Mouse (Mus musculus) kidney, embryonic 16.5 days (tissue): ENCODE results near the gene Katnal1. TPM values are rescaled to one million over a fixed set of nuclear protein-coding genes. Genes with fewer than 3 reads are reported as not detected.

ENCODE experiments used
- ATAC-seq: fragments of 200-750 bp; cut with Nextera tagmentation; 2 replicates; pipeline ENCODE4 v1.8.0; 2017; ENCODE audit warnings: moderate TSS enrichment; ENCODE audit not compliant: low FRiP score, low TSS enrichment
- H3K27ac ChIP-seq: fragments of 300-500 bp; sonication (generic); 2 replicates; pipeline ENCODE4 v1.5.1; 2014; ENCODE audit warnings: low read length
- H3K27me3 ChIP-seq: fragments of 300-500 bp; sonication (generic); 2 replicates; pipeline ENCODE4 v1.6.1; 2014; ENCODE audit warnings: low read length, control low read depth, mixed read lengths; ENCODE audit not compliant: insufficient read depth
- H3K36me3 ChIP-seq: fragments of 300-500 bp; sonication (generic); 2 replicates; pipeline ENCODE4 v1.6.1; 2014; ENCODE audit warnings: low read length, control low read depth, mixed read lengths; ENCODE audit not compliant: insufficient read depth
- H3K4me1 ChIP-seq: fragments of 300-500 bp; sonication (generic); 2 replicates; pipeline ENCODE4 v1.6.1; 2014; ENCODE audit warnings: low read length, control low read depth, mixed read lengths; ENCODE audit not compliant: insufficient read depth
- H3K4me2 ChIP-seq: fragments of 300-500 bp; sonication (generic); replicated peaks from 2 replicates; pipeline ENCODE4 v1.6.1; 2014; ENCODE audit warnings: low read depth, low read length
- H3K4me3 ChIP-seq: fragments of 300-500 bp; sonication (generic); 2 replicates; pipeline ENCODE4 v1.5.1; 2014; ENCODE audit warnings: mild to moderate bottlenecking, low read length
- H3K9ac ChIP-seq: fragments of 300-500 bp; sonication (generic); replicated peaks from 2 replicates; pipeline ENCODE4 v1.6.1; 2014; ENCODE audit warnings: low read length
- H3K9me3 ChIP-seq: fragments of 300-500 bp; sonication (generic); 2 replicates; pipeline ENCODE4 v1.6.1; 2016; ENCODE audit warnings: low read length, control low read depth
- WGBS: fragments of 180-500 bp; shearing (Covaris S2); extraction: QIAGEN DNeasy Blood & Tissue Kit; methylation state at CpG from one replicate; pipeline ENCODE4 v1.1.7; 2014; 5-methylcytosine and 5-hydroxymethylcytosine counted together
- polyA plus RNA-seq: library from polyadenylated mRNA; unstranded; fragments of >200 nt; fragmentation: Nextera tagmentation; extraction: Ambion mirVana; gene quantifications from 2 replicates; pipeline ENCODE4 v1.2.1, GENCODE M21; 2015

The Katnal1 gene
- polyA plus RNA-seq, 1 experiment from 2014 or later = 10.0 TPM

DNA sequence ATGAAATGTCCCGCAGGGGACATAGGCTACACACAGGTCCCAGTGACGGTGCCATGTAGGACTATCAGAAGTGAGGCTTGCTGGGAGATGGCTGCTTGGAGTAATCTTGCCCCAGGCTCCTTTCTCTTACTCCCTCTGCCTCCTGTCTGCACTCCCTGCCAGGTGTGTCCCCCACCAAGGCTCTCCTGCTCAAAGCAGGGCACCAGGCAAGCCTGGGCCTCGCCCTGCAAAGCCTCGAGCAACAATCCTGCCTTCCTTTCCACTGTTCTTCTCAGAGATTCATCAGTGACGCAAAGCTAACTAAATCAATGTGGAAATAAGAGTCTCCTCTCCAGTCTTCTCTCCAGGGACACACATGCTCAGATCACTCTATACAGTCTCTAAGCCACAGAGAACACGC is 12.3 kb downstream of the Katnal1 start:
- ATAC-seq = no peak
- H3K27me3 ChIP-seq = no peaks in the 10 kb centered on the region
- no peak overlapping the region for H3K4me2 ChIP-seq
- WGBS = 91% methylated on average over 6 of the region's 6 CpGs
- H3K4me1 ChIP-seq = peaks cover 12% of the 10 kb centered on the region; the same call in 1 of the 2 replicates
- H3K27ac ChIP-seq = no peak overlapping the region
- no peak overlapping the region for H3K4me3 ChIP-seq
- H3K9me3 ChIP-seq = no peaks in the 10 kb centered on the region
- H3K36me3 ChIP-seq = peaks cover 29% of the 10 kb centered on the region; the same call in 1 of the 2 replicates
- H3K9ac ChIP-seq = no peak overlapping the region

DNA sequence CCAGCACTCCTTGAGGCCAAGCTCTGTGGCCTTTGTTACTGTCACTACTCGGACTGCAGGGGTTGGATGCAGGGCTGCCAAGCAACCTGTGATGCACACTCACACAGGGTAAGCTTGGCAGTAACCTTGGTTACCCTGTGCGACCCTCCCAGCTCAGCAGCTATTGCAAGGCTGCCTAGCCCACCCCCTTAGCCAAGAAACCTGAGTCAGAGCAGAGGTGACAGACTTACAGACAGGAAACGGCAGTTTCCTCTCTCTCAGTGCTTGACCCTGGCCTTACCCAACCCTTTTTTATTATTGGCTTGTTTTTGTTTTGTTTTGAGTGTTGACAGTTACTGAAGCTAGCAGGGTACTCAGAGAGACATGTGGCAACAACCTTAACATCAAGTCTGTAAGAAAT is 16.9 kb downstream of the Katnal1 start:
- peaks cover 18% of the 10 kb centered on the region for H3K4me1 ChIP-seq
- peaks cover 22% of the 10 kb centered on the region; the same call in 1 of the 2 replicates for H3K36me3 ChIP-seq
- 19% methylated on average over 3 of the region's 3 CpGs for WGBS
- H3K9ac ChIP-seq = no peak overlapping the region
- H3K27ac ChIP-seq = no peak overlapping the region
- 0 out of 2 replicates have a peak, but pooled peaks cover 4% of the 10 kb centered on the region for H3K9me3 ChIP-seq
- H3K4me2 ChIP-seq = no peak overlapping the region
- no peak overlapping the region for H3K4me3 ChIP-seq
- ATAC-seq = no peak
- H3K27me3 ChIP-seq = no peaks in the 10 kb centered on the region

DNA sequence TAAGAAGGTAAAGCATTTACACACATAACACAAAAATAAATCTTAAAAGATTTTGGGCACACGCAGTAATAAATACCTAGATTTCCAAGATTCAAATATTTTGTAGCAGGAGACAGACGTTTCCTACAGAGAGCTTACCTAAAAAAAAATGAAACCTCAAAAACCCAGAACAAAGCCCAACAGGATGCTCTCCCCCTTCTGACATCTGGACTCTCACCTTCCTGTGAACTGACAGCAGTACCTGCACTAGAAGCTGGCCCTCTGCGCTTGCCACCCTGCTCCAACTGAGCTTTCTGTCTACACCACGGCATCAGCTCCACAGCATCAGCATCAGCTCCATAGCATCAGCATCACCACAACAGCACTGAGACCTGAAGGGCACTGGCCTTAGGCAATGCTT is 19.1 kb downstream of the Katnal1 start:
- no peak overlapping the region for H3K27ac ChIP-seq
- no peak overlapping the region for H3K4me2 ChIP-seq
- no peak for ATAC-seq
- H3K9me3 ChIP-seq = 0 out of 2 replicates have a peak, but pooled peaks cover 4% of the 10 kb centered on the region
- H3K4me3 ChIP-seq = no peak overlapping the region
- H3K27me3 ChIP-seq = no peaks in the 10 kb centered on the region
- peaks cover 18% of the 10 kb centered on the region for H3K4me1 ChIP-seq
- H3K9ac ChIP-seq = no peak overlapping the region
- WGBS = 79% methylated on average over 4 of the region's 4 CpGs
- peaks cover 15% of the 10 kb centered on the region; the same call in 1 of the 2 replicates for H3K36me3 ChIP-seq

GRCm38 (mm10) chr5:148909402-148909801 is 19.7 kb downstream of the Katnal1 start:
- H3K9me3 ChIP-seq = 0 out of 2 replicates have a peak, but pooled peaks cover 4% of the 10 kb centered on the region
- no peaks in the 10 kb centered on the region for H3K27me3 ChIP-seq
- no peak overlapping the region for H3K4me3 ChIP-seq
- ATAC-seq = peak; percentile 69
- H3K4me1 ChIP-seq = peaks cover 18% of the 10 kb centered on the region
- no peak overlapping the region for H3K9ac ChIP-seq
- WGBS = 12% methylated on average over 6 of the region's 6 CpGs
- no peak overlapping the region for H3K4me2 ChIP-seq
- H3K36me3 ChIP-seq = peaks cover 15% of the 10 kb centered on the region; the same call in 1 of the 2 replicates
- H3K27ac ChIP-seq = no peak overlapping the region

DNA sequence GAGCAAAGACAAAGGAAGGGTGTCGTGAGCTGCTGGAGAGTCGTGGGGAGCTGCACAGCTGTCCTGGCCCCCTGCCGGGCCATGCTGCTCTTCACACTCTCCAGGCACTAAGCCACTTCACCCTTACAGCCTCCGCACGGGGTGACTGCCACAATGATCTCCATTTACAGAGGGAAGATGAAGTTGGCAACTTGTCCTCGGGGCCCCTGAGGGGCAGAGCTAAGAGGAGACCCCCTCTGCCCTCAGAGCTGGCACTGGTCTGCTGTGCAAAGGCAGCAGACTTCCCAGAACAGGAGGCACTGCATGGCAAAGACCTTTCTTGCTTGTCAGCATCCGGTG is 20.1 kb downstream of the Katnal1 start:
- no peak overlapping the region for H3K27ac ChIP-seq
- ATAC-seq = peak; percentile 26
- no peak overlapping the region for H3K9ac ChIP-seq

GRCm38 (mm10) chr5:148908191-148909056 is 20.7 kb downstream of the Katnal1 start:
- Histone ChIP-seq H3K36me3 (peaks cover 12% of the 10 kb centered on the region; the same call in 1 of the 2 replicates), H3K4me3 (no peak overlapping the region), H3K4me1 (peaks cover 18% of the 10 kb centered on the region), H3K4me2 (no peak overlapping the region), H3K27me3 (no peaks in the 10 kb centered on the region), H3K9me3 (0 out of 2 replicates have a peak, but pooled peaks cover 4% of the 10 kb centered on the region), H3K27ac (no peak overlapping the region), H3K9ac (no peak overlapping the region)
- 60% methylated on average over 17 of the region's 17 CpGs for WGBS
- peak; percentile 25; the same call in 1 of the 2 replicates for ATAC-seq

More for the DNA sequence above, 20.1 kb downstream of the Katnal1 start:
- no peaks in the 10 kb centered on the region for H3K27me3 ChIP-seq
- H3K9me3 ChIP-seq = 0 out of 2 replicates have a peak, but pooled peaks cover 4% of the 10 kb centered on the region
- H3K36me3 ChIP-seq = peaks cover 15% of the 10 kb centered on the region; the same call in 1 of the 2 replicates
- 25% methylated on average over 7 of the region's 7 CpGs for WGBS
- H3K4me1 ChIP-seq = peaks cover 18% of the 10 kb centered on the region
- no peak overlapping the region for H3K4me3 ChIP-seq
- no peak overlapping the region for H3K4me2 ChIP-seq

DNA sequence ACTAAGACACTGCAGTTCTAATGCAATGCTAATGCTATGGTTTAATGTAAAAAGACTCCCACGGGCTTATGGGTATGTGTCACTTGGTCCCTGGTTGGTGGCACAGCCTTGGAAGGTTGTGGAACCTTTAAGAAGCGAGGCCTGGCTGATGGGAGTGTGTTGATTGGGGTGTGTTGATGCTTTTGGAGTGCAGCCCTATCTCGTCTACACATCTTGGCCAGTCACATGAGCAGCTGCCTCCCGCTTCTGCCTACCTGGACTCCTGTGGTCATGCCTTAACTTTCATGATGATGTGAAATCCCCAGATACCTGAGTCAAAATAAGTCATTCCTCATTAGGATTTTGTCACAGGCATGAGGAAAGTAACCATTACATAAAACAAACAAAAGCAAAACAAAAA is 22.8 kb downstream of the Katnal1 start:
- H3K9me3 ChIP-seq = 0 out of 2 replicates have a peak, but pooled peaks cover 4% of the 10 kb centered on the region
- H3K27me3 ChIP-seq = no peaks in the 10 kb centered on the region
- WGBS = 83% methylated on average over 4 of the region's 4 CpGs
- H3K36me3 ChIP-seq = 0 out of 2 replicates have a peak, but pooled peaks cover 3% of the 10 kb centered on the region
- no peak overlapping the region for H3K4me2 ChIP-seq
- H3K4me3 ChIP-seq = no peak overlapping the region
- no peak for ATAC-seq
- H3K4me1 ChIP-seq = peaks cover 18% of the 10 kb centered on the region
- H3K9ac ChIP-seq = no peak overlapping the region
- no peak overlapping the region for H3K27ac ChIP-seq

- H3K4me2 ChIP-seq = no peak overlapping the region
- H3K9me3 ChIP-seq = 0 out of 2 replicates have a peak, but pooled peaks cover 4% of the 10 kb centered on the region
- peaks cover 17% of the 10 kb centered on the region for H3K4me1 ChIP-seq
- H3K27ac ChIP-seq = no peak overlapping the region
- no peak overlapping the region for H3K9ac ChIP-seq
- WGBS = 65% methylated on average over 6 of the region's 6 CpGs
- H3K36me3 ChIP-seq = no peaks in the 10 kb centered on the region
- no peaks in the 10 kb centered on the region for H3K27me3 ChIP-seq
- ATAC-seq = no peak
- H3K4me3 ChIP-seq = no peak overlapping the region
These were observed 24.3 kb downstream of the Katnal1 start for GRCm38 (mm10) chr5:148904846-148905245.

GRCm38 (mm10) chr5:148899361-148899760 is 29.8 kb downstream of the Katnal1 start:
- WGBS = 89% methylated on average over 7 of the region's 7 CpGs

More at GRCm38 (mm10) chr5:148899361-148899760, 29.8 kb downstream of the Katnal1 start:
- no peak overlapping the region for H3K4me2 ChIP-seq
- no peak overlapping the region for H3K9ac ChIP-seq
- no peak overlapping the region for H3K27ac ChIP-seq
- peaks cover 8% of the 10 kb centered on the region; the same call in 1 of the 2 replicates for H3K36me3 ChIP-seq
- H3K9me3 ChIP-seq = no peaks in the 10 kb centered on the region
- peaks cover 13% of the 10 kb centered on the region for H3K4me1 ChIP-seq
- H3K4me3 ChIP-seq = no peak overlapping the region
- ATAC-seq = no peak
- no peaks in the 10 kb centered on the region for H3K27me3 ChIP-seq
